Mouse (Mus musculus) megakaryocyte-erythroid progenitor cell, adult 5-6 weeks (primary cell): Measurements from ENCODE around the gene Heyl. TPM values are rescaled to one million over a fixed set of nuclear protein-coding genes. Genes with fewer than 3 reads are reported as not detected.

Source experiments
- ATAC-seq: replicated peaks from 2 replicates; pipeline ENCODE4 v1.8.0; 2016; ENCODE audit warnings: mild to moderate bottlenecking, inconsistent platforms; ENCODE audit not compliant: severe bottlenecking, poor library complexity, low FRiP score, low TSS enrichment
- total RNA-seq, 2 experiments: library from RNA; stranded (forward) in 1 of 2; stranded (reverse) in 1 of 2; fragments of 200-1000, 215-1000 nt in 1 of 2; fragments of >200 nt in 1 of 2; fragmentation: Nextera tagmentation in 1 of 2; gene quantifications; 2 replicates each; pipeline ENCODE4 v1.2.3; 2014 to 2017

The Heyl gene
- 0.27 and 1.3 TPM in 2 replicates for total RNA-seq (2014; fragmentation: Nextera tagmentation)
- not detected in 2 replicates for total RNA-seq (2017)

DNA sequence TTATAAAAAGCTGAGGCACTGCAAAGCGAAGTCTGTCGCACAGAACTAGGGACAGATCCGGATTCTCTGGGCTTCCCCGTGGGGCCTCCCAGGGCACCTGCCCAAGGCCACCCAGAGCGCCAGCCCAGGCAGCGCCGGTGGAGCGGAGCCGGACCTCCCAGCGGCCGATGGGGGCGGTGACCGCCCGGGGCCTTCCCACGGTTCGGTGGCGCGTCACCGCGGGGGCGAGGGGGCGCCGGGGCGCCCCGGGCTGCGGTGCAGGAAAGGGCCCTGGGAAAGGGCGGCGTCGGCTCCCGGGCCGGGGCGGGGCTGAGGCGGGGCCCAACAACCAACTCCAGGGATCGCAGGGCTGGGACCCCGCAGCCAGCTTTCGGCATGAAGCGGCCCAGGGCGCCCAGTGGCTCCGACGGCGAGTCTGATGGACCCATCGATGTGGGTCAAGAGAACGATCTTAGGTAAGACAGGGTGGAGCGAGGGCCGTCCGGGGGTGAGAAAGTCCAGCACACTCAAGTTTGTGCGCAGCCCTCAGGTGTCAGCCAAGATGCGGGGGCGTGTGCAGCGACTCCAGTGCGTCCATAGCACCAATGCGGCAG is at the start of gene Heyl:
TSS of gene Heyl (plus strand) at position 65 of the 593 bp plus-strand sequence.
- ATAC-seq = no peak

DNA sequence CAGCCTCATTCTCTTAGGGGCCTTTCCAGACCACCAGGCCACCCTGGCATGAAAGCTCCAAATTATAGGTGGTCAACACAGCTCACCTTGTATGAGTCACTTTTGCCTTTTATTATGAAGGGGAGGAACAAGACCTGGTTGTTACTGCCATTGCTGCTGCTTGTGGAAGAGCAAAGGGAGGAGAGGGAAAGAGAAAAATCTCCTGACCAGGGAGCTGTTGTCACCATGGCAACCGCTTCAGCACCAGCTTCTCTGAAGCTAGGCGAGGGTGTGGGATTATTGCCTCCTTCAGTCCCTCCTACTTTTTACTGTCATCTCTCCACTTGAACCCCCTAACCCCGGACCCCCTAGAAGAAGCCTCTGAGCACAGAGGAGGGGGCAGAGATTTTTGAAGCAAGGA is 48.5 kb upstream of the Heyl start:
- no peak for ATAC-seq

DNA sequence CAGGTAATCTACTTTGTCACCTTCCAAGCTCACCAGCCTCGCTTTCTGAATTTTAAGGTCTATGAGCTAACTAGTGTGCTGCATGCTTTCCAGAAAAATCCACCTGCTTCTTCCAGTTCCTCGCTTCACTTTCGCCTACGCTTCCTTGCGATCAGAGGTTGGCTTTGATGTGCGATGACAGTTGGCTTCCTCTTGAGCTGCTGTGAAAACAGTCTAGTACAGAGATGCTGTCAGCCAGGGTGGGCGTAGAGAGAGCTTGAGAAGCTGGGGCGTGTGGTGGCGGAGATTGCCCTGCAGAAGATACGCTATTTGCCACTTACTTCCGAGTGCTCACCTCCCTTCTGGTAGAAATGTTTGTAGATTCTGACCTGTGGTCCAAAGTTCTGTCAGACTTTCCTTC is 41.0 kb upstream of the Heyl start:
- ATAC-seq = no peak

DNA sequence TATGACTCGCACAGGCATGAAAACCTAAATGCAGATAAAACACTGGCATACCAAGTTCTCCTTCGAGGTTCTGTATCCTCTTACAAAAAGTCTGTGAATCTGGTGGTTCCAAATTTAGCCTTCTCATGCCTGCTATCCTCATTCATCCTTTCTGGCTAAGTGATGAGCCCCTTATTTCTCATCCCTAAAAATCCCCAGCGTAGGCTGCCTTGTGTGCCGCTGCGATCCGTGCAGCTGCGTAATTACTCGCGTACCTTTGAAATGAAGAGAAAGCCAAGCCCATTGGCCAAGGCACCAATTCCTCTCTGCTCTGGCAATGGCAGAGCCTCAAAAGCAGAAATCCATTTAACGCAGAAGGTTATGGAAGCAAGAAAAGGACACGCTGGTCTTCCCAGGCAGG is 39.6 kb upstream of the Heyl start:
- ATAC-seq = no peak

DNA sequence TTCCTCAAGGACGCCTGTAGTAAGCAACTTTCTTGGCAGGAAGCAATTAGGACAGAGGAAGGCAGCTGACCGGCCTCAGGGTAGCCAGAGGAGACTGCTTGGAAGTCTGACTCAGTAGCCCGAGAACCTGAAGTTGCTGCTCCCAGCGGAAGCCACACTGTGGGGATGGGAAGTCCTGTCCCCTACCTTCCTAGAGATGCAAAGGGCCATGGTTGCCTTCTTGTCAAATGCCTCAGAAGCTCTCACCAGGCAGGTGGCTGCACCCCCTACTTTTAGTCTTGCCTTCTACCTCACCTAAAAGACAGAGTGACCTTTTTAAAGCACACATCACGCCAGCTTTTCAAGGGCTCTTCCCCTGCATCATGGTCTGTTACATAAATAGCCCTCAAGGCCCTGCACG is 36.7 kb upstream of the Heyl start:
- no peak for ATAC-seq

DNA sequence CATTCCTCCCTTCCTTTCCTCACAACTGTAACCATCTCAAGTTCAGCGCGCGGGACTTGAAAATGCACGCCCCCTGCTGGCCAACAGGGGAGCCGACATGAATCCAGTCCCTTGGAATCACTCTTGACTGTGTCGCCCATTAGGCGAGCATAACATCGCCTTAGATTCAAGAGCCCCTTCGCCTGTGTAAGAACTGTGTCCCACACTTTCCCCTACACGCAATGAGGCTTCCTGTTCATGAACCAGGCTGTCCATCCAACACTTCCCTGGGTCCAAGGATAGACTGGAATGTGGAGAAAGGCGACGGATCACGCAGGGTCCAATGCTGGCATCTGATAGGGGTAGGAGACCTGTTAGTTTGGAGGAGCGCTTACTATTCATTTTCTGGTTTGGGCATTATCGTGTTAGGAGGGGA is 32.6 kb upstream of the Heyl start:
- peak; percentile 83 for ATAC-seq

- ATAC-seq = peak; percentile 16; the same call in 1 of the 2 replicates
Measured at GRCm38 (mm10) chr4:123201186-123202093, 31.9 kb upstream of the Heyl start, which contains the start of gene Nt5c1a. Gene Nt5c1a, plus strand, starts transcription at chr4:123201504.

DNA sequence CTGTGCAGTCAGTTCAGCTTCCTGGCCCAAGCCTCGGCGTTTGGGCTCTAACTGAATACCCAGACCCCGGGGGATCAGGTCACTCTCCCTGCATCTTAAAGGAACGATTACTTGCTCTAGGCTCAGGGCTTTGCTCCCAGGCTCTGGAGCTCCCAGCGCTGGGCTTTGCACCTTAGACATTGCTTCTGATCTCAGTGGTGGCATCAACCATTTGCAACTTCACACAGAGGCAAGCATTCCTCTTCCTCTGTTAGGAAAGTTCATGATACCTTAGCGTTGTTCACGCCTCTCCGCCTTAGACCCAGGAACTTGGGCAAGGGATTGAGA is 31.3 kb upstream of the Heyl start:
- no peak for ATAC-seq

DNA sequence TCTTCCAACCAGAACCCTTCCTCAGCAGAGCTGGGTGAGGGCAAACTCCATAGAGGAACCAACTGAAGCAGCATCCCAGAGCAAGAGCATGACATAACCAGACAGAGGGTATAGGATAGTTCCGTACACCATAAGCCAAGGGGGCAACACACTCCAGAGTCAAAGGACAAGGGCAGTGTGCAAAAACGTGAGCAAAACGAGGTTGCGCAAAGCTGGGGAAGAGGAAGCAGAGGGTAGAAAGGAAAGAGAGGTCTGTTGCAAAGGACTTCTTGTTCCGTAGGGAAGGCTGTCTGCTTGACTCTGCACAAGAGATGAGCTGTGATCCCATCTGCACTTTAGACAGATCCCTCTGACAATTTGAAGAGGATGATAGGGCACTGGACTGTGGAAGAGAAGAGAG is 26.0 kb upstream of the Heyl start:
- no peak for ATAC-seq

- no peak for ATAC-seq
Measured at GRCm38 (mm10) chr4:123210996-123211395, 22.4 kb upstream of the Heyl start.

DNA sequence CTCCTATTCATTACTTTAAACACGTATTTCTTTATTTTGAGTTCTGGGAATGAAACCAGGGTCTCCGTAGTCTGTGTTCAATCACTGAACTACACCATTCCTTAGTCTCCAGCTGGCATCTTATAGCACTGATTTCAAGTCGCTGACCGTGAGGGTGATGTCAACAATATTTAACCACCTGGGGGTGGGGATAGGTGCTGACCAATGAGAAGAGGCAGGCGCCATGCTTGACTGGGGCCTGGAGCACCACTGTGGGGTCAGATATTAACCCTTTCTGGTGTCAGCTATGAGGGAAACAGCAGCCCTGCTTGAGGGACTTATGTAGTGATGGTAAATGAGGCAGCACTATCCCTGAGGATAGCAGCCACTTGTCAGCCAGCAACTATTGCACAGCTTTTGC is 21.9 kb upstream of the Heyl start:
- no peak for ATAC-seq

- ATAC-seq = no peak
Measured at GRCm38 (mm10) chr4:123212330-123212729, 21.0 kb upstream of the Heyl start.

DNA sequence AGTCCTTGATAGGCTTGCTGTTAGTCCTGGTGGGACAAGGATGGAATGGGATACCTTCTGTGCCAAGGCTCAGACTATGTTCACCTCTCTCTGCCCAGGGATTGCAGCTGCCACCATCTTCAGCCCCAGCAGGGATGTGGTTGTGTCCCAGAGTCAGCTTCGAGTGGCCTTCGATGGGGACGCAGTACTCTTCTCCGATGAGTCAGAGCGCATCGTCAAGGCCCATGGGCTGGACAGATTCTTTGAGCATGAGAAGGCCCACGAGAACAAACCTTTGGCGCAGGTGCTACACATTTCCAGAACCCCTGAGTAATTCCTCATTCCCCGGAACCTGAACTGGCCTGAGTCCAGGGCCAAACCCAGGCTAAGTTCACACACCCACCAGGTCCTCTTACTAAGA is 19.4 kb upstream of the Heyl start:
- no peak for ATAC-seq

DNA sequence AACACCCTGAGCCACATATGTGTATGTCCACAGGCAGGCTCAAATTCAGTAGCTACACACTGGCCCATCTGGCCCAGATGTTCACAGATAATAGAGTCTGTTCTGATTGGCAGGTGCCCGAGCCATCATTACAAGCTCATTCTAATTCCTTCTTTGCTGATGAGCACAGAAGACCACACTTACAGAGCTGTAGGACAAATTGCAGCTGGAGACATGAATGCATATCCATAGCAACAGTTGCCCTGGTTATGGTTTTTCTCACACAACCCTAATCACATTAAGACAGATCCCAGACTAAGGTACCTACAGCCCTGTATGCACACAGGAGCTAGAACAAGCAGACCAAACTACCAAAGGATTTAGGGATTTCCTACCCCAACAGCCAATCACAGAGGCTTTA is 18.0 kb upstream of the Heyl start:
- ATAC-seq = no peak

DNA sequence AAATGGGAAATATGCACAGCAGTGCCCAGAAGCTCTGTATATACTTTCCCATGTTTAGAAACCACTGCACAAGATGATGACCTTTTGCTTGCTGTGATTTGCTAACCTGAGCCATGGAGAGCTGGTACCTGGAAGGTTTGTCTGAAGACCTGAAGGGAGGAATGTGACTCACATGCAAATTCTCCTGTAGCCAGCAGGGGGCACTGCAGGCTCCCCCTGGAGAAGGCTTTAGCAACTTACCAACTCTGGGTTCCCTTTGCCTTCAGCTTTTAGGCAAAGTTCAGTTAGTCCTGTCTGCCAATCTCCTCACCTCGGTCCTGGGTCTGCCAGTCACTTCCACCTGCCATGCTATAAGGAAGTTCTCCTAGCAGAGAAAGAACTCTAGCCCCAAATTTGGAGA is 16.6 kb upstream of the Heyl start:
- ATAC-seq = no peak

DNA sequence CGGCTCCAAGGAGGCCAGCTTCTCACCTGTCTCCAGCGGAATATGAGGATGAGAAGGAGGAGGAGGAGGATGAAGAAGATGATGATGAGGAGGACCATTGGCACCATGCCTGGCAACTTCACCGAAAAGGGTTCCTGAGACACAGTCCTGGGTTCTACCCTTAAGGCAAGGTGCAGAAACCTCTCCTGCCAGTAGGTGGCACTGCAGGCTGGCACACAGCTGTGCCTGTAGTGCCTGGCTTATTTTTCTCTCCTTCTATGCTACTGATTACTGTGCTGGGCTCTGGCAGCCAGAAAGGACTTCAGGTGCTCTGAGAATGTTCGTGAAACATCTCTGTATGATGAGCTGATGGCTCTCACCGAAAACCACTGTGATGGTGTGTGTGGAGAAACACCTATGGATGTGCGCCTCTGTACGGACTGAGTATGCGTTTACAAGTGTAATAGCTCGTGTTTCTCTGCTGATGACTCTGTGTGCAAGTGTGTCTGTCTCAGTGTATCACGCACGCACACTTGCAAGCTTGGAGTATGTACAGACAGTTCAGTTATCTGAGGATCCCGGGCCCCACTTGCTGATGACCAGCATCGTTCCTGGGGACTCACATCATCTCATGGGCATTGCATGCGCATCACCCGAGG is 13.5 kb upstream of the Heyl start:
- peak; percentile 70 for ATAC-seq

DNA sequence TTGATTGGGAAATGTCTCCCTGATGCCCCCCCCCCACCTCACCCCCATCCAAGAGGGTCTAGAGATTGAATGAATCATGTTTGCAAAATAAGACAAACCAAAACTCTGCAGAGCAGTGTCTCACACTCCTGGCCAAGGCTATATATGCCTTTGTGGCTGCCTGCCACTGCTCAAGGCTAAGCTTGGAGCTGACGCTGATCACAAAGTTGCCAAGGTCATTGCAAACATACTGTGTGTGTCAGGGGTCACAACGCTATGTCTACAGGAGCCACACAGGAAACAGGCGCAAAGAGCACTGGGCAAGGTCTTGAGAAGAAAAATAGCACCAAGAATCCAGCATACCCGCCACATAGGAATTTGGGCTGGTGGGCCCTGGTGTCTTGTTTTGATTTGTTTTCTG is 12.7 kb upstream of the Heyl start:
- ATAC-seq = no peak

- peak; percentile 73; the same call in 1 of the 2 replicates for ATAC-seq
Measured at GRCm38 (mm10) chr4:123223309-123223708, 10.0 kb upstream of the Heyl start.

DNA sequence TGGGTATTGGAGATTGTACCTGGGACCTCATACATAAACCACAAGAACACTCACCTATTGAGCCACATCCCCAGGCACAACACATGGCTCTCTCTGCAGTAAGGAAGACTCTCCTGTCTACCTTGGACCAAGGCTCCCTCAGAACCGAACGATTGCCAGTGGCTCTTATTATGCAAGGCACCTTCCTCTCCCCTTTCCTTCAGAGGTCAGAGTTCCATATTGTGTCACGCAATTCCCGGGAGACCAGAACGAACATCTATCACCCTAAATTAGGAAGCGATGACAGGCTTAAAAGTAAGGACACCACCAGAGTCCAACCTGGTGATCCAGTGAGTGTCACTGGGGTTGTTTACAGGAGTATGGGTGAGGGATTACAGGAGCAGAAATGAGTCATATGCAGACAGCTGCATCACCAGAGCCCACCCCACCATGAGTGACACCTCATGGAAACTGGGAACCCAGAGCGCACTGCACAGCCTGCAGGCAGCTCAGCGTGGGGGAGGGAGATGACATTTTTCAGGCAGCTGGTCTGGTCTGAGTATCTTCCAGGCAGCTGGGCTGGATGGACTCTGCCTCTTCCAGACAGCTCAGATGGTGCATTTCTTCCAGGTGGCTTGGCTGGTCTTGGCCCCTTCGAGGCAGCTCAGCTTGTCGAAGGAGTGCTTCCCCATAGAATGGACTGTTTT is 7.5 kb upstream of the Heyl start:
- no peak for ATAC-seq

- no peak for ATAC-seq
Measured at GRCm38 (mm10) chr4:123227707-123228106, 5.6 kb upstream of the Heyl start.
